Mouse (Mus musculus) layer of hippocampus, adult 9-11 months (tissue): ENCODE results near the gene Ankrd60.
A peak's percentile ranks its signal among the peaks of the same experiment; 100 is the strongest.

Experiments
- DNase-seq: peaks from one replicate; pipeline ENCODE4 v3.0.0; 2022

Gene Ankrd60

DNA sequence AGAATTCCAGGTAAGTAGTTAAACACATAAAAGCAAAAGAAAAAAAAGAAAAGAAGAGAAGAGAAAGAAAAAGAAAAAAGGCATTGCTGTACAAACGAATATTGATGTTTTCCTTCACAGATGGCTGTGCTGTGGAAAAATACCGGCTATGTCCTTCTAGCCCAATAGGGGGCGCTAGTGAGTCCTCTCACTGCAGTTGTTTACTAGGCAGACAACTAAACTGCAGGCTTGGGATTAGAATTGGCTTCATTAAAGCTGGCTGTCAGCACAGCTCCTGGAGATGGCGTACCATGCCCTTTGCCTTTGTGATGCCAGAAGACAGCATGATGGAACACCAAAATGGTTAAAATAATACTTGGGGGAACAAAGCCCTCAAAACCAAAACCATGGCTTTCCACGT lies 5.3 kb upstream of the Ankrd60 start:
- no peak for DNase-seq

DNA sequence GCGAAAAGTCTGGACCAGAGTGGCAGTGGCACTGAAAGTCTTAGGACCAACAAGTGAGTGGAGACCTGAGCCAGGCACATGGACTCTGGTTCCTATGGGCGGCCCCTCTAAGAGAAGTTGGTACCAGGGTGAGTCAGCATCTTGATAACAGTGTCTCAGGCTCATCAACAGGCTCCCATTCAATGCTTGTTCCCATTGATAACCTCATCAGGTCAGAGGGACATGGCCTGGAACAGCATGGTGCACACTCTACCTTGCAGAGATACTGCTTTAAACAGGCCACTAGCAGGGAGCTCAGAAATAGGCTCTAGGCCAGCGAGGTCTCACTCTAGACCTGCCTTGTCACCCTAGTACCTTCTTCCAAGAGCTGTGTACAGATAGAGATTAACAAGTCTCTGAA lies 4.7 kb upstream of the Ankrd60 start:
- DNase-seq, result no peak

DNA sequence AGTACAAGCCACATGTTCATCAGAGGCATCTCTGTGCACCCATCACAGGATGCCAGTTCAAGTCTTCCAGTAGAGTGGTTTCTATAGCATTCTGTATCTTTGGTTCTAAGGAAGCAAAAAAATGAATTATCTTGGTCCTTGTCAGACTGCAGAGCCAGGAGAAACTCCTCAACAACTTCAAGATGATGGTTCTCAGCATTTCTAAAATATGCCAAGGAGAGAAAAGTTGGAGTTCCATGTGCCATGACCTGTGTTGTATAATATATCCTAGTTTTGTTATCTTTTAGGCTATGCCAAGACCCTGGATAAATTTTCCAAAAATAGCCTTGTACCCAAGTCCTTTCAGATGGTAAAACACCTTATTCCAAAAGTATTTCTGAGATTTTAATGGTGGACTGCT lies 2.9 kb upstream of the Ankrd60 start:
- DNase-seq, result no peak

DNA sequence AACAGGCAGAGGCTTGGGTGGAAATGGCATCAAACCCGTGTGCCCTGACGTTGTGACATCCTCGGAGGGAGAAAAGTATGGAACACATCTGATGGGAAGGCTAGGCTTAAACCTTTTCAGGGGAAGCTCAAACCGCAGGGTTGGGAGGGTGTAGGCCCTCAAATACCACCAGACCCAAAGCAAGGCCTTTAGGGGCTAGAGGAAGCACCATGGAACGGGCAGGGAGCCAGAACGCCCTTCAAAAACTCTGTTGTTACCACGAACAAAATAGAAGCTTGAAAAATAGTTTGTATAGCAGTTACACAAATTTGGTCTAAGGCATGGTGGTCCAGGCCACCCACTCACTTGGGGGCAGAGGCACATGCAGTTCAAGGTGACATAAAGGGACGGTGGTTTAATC lies 430 bp upstream of the Ankrd60 start:
- no peak for DNase-seq

DNA sequence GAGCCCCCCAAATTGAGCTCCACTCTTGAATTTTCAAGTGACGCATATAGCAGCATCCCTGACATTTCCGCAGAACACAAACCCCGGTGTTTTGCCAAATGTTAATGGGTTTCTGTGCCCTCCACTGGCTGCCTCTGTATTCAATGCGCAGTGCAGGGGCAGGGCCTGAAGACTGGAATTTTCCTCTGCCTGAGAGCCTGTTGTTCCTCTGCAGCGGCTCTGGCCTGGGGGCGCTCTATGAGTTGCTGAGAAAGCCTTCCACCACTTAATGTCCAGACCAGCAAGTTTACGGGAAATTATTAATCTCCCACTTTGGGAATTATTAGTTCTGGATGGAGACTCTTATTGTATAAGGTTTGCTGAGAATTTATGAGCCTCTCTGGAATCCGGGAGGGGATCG lies 14.0 kb downstream of the Ankrd60 start:
- no peak for DNase-seq

DNA sequence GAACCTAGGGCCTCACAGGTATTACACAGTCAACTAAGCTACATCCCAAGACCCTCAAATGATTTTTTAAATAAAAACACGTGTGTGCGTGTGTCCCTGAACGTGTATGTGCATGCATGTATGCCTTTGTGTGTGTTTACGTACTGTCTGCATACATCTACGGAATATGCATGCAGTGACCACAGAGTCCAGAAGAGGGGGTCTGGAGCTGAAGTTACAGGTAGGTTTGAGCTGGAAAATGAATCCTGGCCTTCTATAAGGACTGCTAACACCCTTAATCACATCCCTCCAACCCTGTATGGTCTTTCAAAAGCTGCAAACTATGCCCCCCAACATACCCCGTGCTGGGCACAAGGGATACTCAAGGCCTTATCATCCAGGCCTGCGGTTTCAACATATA lies 14.8 kb downstream of the Ankrd60 start:
- DNase-seq, result peak; percentile 26

DNA sequence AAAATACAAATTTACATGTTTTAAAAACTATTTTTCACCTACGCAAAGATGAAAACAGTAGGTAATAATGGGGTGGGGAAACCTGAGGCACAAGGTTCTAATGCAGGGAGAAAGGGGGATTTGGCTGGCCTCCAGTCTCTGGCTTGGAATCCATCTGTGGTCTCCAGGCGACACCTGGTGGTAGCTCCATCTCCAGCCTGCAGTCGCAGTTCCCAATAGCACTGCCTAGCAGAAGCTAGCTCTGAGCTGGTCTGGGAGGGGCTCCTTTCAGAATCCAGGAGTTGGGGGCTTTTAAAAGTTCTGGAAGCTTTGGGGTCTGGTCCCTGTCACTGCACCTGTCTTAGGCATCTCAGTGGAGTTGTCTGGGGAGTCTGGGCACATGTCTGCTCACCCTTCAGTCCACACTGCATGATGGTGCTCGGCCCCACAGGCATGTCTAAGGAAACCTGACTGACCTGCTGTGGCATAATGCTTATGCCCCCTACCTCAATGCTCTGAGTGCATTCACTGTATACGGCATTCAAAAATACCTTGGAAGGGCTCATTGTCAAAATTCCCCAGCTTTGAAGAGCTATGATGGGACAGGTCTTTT lies 16.2 kb downstream of the Ankrd60 start:
- peak; percentile 48 for DNase-seq

DNA sequence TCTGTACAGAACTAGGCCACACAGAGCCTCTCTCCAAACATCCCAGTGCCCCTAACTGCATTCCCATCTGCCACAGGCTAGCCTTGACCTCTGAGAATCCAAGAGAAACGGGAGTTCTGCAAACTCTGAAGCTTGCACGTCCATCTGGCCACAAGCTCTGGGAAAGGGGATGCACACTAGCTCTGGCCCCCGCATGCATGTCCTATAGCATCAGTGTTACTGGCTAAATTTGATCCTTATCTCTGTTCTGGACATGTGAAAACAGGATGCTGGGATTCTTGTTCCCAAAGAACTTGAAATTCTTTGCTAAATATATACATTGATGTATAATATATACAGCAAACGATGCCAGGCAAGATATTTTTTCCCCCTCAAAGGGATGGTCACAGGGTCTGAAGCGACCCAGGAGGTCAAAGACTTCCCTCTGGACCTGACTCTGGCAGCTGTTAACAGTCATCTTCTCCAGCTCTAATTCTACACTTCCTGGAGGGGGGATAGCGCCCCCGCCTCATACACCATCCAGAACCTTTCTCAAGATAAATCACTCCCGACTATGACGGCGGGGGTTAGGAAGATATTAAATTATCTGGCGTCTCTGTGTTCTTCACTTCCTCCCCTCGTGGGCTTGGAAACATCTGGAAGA lies 19.3 kb downstream of the Ankrd60 start:
- DNase-seq, result no peak

DNA sequence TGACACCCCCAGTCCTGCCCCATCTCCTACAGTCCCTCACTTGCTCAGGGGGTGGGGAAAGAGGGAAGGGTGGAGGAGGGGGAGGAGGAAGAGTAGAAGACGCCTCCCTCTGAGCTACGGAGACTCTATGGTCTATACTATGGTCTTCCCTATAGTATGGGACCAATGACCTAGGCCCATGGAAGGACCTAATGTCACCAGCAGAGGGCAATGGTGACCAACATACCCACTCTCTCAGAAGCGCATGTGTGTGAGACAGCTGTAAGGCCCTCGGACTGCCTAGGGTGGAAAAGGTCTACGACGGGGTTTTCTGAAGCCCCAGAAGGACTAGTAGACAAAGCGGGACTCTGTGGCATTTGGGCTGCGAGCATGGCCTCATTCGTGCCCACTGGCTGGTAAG lies 24.3 kb downstream of the Ankrd60 start:
- no peak for DNase-seq

DNA sequence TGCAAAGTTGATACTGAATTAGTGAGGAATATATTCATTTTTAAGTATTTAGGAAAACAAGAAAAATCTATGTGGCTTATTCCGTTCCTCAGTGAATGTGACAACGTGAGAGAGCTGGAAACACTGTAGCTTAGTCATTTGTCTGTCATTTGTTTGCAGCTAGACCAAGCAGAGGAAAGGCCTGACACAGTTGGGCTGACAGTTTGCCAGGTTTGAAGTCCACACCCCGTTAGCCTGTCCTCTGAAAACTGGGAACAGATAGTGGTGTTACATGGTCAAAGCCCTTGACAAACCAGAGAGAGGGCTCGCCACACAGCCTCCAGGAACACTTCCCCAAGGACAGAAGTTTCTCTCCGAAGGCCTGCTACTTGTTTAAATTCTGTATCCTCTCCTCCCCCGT lies 27.5 kb downstream of the Ankrd60 start:
- DNase-seq, result no peak

DNA sequence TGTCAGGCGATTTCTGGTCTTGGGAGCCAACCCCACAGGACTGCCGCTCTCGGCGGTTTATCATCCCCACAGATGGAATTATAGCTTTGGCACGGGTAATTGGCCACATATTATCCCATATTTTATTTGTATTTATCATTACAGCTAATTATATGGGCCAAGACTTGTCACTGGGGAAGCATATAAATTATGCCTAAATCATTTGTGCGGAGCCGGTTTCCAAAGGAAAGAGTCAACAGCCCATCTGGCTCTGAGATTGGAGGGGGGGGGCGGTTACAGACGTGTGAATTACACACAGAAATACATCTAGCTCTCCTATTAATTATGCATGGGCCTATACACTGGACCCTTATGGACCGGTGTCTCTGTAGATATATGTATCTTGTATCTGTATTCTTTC lies 28.9 kb downstream of the Ankrd60 start:
- no peak for DNase-seq

DNA sequence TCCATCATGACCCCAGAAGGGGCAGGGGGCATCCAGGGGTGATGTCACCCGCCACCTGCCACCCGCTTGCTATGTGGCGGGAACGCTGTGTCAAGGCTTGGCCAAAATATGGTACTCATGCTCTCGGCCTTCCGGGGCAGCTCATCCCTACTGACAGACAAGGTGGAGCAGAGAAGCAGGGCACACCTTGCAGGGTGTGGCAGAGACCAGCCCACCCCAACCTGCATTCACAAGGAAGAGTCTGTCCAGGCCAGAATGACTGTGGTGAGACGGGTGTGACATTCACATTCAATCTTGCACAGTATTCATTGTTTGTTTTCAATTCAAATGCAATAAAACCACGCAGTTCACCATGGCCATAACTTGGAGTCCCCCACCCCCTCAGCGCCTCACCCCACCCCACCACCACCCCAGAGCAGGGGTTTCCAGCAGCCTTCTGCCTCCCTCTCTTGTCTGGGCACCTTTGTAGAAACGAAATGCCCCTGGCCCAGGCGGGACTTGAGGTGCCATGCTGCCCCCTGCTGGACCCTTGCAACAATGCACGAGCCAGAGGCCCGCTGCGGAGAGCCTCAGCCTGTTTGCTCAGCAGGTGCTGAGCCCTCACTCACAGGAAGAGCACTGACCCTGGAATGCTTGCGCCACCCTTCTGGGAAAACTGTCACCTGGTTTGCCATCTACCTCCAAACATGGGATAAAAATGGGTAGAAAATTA lies 32.0 kb downstream of the Ankrd60 start:
- DNase-seq, result peak; percentile 42

DNA sequence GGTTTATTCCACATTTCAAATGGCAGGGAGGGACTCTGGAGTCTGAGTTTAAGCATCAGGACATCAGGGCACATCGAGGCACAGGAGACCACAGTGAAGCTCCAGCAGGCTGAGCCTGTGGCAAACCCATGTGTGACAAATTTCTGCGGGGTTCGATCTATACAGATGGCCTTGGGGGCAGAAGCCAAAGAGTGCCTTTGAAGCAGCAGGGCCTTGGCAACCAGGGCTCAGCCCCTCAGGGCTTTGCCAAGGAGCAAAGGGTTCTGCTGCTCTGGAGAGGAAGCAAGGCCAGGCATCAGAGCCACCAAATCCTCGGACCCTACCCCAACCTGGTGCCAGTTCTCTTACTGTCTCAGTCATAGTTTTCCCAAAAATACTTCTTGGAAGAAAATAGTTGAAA lies 35.4 kb downstream of the Ankrd60 start:
- DNase-seq, result no peak

DNA sequence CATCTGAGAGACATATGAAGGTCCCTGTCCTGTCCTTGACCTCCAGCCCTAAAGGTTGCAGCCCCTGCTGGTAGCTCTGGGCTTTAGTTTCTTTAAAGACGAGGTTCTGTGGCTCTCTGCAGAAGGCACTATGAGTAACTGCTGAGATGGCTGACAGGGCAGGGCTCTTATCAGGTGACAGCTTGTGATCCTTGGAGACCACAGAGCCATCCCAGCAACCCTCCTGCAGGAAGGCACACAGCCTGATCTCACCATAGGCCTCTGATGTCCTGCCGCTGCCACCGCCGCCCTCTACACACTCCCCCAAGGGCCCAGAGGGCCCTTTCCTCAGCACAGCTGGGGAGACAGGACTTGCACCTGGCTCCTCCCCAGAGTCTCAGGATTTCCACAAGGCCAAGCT lies 36.4 kb downstream of the Ankrd60 start:
- DNase-seq, result no peak

DNA sequence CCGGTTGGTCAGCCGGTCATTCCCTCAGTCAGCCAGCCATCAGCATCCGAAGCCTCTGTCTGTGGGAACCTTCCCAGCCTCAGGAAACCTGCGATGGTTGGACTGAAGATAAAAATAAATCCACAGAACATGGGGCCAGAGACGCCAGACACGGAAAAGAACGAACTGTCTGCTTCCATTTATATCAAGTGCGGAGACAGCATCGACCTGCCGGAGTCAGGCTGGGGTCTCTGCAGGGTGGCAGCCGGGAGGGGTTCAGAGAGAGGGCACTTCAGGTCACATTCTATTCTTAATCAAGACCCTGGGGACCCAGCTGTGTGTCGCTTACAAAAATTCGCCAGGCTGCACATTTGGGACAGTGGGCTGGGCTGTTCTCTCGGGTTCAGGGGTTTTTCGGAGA lies 38.4 kb downstream of the Ankrd60 start:
- DNase-seq, result no peak

DNA sequence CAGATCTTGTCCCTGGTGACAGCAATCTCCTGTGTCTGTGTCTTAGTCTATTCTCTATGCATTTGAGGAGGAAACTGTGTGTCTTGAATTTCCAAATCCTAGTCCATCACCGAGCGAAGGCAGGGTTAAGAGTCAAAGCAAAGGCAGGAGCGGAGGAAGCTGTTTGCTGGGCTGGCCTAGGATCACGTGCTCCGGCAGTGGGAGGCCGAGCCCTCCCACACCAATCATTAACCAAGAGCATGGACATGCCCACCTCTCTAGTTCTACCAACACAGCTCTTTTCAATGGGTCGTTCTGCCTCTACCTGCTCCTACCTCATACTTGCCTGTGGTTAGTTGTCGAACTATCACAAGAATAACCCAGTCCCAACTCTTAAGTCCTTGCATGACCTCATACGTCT lies 42.3 kb downstream of the Ankrd60 start:
- no peak for DNase-seq

DNA sequence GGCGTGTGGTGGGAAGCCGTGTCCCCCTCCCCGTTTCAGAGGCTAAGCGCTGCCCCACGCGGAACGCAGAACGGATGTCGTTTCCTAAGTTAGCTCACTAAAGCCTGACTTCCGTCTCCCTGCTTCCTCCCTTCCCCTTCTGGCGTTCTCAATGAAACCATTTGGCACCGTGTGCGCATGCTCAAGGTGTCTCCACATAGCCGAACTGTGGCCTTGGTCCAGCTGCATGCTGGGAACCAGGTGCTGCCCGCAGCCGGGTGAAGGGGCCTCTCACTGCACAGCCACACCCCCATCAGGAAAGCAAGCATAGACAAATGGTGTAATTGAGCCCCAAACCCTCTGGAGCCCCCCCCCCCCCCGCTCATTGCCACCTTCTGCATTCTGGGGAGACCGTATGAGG lies 42.8 kb downstream of the Ankrd60 start:
- DNase-seq, result peak; percentile 22

DNA sequence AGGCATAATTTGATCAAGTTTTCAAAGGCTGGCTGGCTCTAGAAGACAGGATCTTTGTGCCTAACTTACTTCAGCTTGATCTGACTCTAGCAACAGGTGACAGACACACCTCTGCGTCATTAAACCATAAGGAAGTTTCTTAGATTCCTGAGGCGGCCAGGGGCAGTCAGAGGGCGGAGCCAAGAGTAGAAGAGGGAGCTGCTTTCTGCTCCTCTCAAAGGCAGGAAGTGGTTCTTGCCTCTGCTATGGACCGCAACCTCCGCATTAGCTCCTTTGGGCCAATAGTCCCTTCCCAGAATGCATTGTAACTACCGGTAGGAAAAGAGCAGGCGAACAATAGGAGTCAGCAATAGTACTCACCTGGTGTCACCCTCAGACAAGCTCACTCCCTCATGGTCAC lies 43.6 kb downstream of the Ankrd60 start:
- DNase-seq, result no peak

DNA sequence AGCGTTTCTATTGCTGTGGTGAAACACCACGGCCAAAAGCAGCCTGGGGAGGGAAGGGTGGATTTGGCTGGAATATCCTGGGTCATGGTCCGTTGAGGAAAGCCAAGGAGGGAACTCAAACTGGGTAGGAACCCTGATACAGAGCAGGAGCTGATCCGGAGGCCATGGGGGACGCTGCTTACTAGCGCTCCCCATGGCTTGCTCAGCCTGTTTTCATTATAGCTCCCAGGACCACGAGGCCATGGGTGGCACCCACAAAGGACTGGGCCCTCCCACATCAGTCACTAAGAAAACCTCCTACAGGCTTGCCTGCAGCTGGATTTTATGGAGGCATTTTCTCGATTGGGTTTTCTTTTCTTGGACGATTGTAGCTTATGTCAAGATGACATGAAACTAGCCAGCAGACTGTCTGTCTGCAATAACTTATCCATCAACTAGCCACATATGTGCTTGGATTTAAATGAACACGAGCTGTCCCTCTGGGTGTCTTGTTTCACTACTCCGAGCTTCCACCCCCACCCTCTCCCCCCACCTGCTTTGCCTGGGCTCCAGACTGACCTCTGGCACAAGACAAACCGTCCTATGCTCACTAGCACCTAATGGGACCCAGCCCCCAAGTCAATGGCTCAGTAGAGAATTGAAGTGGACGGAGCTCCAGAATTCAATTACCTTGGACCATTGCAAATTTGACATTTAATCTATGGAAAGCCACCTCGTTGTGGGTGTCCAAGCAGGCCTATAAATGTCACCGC lies 45.3 kb downstream of the Ankrd60 start:
- no peak for DNase-seq

DNA sequence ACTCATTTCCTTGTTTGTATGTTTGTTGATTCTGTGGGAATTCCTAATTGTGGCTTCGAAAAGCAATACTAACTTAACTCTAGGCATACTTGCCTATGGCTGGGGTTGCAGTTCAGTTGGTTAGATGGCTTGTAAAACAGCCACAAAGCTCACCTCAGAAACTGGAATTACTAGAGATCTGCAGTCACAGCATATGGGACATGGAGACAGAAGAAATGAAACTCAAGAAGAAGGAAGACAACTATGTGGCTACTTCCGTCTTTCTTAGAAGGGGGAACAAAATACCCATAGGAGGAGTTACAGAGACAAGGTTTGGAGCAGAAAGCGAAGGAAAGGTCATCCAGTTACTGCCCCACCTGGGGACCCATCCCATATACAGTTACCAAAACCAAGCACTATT lies 49.7 kb downstream of the Ankrd60 start:
- no peak for DNase-seq

DNA sequence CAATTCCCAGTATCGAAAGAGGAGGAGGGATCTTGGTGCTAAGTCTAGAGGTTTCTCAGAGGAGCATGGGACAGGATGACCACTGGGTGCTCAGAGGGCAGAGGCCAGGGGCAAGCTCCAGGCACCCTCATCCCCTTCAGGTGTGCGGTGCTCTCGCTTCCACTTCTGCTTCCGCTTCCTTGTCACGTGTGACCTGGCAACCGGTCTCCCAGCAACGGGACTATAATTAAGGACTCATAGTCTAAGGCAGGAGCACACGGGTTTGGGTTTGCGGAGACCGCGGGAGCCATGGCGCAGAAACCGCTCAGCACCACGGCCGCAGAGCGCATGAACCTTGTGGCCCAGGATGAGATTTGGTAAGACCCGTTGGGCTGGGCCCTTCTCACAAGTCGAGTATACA lies 55.8 kb downstream of the Ankrd60 start, which contains the start of gene 1700021F07Rik:
1700021F07Rik (plus strand) TSS at position 211 of the 400 bp plus-strand sequence.
- DNase-seq, result no peak
